Mouse (Mus musculus): ENCODE data around the gene Pcgf2.
A peak's percentile ranks its signal among the peaks of the same experiment; 100 is the strongest.
"Not testable (repeated sequence)": the region's sequence is repeated elsewhere in the genome, so short reads cannot be mapped to it uniquely, and the experiment has no call there.

Pcgf2 gene

DNA sequence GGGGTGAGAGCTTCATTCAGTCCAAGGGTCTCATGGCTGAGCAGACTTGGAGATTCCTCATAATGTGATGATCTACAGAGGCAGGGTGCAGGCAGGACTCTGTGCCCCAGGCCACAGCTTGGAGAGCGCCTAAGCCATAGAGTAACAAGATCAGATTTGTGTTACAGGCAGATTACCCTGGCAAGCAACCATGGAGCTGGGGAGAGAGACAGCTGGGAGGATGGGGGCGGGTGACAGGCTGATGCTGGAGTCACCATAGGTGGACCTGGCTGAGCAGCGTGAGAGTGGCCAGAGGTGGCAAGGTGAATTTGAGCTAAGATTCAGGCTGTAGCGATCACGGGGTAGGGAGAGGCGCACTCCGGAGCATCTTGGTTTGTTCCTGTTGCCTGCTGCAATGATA, 32.1 kb downstream of the Pcgf2 start:
- no peak for DNase-seq (ENCODE audit: low spot score)

GRCm38 (mm10) chr11:97666794-97667193, 33.5 kb downstream of the Pcgf2 start:
- DNase-seq (ENCODE audit: low spot score), result no peak

DNA sequence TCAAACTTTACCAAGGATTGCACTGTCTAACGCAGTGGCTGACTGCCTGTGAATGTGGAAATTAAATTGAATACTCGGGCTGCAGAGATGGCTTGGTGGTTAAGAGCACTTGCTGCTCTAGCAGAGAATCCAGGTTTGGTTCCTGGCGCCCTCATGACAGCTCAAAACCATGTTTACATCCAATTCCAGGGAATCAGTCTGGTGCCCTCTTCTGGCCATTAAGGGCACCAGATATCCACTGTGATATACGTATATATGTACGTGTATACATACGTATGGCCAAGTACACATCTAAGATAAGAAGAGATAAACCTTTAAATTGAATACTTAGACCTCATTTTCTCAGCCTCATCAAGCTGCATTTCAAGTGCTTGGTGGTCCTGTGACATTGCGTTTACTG, 34.1 kb downstream of the Pcgf2 start:
- no peak for DNase-seq (ENCODE audit: low spot score)

GRCm38 (mm10) chr11:97665431-97665830, 34.9 kb downstream of the Pcgf2 start:
- DNase-seq (ENCODE audit: low spot score), result no peak

DNA sequence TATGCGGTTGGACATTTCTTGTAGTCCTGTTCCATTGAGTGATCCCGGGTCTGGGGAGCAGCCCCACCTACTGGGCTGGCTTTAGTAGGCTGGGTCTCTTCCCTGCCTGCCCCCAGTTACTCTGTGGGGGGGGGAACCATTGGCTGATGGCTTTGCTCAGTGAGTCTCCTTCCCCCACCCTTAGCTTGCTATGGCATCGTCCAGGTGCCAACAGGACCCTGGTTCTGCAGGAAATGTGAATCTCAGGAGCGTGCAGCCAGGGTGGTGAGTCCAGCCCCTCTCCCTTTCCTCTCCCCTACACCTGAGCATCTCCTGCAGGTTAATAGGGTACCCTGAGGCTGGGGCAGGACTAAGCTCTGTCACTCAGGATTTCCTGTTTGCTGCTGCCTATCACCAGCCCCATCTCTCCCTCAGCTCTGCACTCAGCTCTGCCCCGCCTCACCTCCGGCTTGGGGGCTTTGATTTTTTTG, 35.5 kb downstream of the Pcgf2 start:
- DNase-seq (ENCODE audit: low spot score), result no peak

- DNase-seq (ENCODE audit: low spot score), result no peak
Observed at GRCm38 (mm10) chr11:97664339-97664665, 36.0 kb downstream of the Pcgf2 start.

DNA sequence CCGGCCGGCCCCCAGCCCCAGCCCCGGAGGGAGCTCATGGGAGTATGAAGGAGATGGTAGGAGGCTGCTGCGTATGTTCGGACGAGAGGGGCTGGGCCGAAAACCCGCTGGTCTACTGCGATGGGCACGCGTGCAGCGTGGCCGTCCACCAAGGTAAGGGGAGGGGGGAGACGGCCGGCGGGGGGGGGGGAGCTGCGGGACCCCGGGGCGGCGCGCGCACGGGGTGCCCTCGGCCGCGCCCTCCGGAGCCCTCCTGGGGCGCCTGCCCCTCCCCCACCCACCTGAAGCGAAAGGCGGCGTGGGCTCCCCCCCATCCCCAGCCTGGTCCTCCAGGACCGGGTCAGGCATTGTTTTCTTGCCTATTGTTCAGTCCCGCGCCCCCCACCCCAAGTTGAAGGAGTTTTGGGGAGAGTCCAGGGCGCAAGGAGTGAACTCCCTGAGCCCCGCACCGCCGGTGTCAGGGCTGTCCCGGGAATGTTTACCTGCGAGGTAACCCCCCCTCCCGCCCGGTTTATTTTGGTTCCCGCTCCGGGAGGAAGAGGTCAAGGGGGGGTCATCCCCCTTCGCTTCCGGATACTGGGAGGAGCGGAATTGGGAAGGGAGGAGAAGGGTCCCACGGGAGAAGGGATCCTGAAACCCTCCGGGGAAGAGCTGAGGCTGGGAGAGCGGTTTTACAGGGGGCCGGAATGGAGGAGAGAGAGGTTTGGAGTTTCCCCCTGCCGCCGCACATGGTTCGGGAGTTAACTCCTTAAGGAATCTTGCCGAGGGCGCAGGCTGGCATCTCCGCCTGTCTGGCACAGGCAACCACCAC, 36.6 kb downstream of the Pcgf2 start:
- DNase-seq (ENCODE audit: low spot score), result no peak

DNA sequence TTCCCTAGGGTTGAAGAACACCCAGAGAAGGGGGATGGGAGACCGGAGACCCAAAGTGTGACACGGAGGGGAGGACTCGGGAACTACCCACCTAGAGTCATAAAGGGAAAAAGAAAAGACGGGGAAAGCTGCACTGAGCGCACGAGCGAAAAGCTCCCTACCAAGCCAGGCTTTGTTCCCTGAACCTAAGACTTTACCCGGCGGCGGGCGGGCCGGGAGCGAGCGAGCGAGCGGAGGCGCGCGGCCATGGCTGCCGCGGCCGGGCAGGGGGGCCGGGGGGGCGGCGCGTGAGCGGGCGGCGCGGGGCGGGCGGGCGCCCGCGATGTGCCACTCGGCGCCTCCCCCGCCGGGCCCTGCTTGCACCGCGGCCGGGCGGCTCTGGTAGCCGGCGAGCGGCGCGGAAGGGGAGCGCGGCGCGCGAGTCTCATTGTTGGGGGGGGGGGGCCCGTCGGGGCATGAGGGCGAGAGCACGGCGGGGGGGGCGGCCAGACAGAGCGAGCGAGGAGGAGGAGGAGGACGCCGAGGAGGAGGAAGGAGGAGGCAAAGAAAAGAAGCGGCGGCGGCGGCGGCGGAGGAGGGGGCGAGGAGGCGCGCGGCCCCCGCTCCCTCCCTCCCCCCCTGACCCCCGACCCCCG, 37.3 kb downstream of the Pcgf2 start, which contains the start of gene Mllt6:
Gene Mllt6 (plus strand): TSS at position 522 of the 635 bp plus-strand sequence.
- peak; percentile 35 for DNase-seq (ENCODE audit: low spot score)

DNA sequence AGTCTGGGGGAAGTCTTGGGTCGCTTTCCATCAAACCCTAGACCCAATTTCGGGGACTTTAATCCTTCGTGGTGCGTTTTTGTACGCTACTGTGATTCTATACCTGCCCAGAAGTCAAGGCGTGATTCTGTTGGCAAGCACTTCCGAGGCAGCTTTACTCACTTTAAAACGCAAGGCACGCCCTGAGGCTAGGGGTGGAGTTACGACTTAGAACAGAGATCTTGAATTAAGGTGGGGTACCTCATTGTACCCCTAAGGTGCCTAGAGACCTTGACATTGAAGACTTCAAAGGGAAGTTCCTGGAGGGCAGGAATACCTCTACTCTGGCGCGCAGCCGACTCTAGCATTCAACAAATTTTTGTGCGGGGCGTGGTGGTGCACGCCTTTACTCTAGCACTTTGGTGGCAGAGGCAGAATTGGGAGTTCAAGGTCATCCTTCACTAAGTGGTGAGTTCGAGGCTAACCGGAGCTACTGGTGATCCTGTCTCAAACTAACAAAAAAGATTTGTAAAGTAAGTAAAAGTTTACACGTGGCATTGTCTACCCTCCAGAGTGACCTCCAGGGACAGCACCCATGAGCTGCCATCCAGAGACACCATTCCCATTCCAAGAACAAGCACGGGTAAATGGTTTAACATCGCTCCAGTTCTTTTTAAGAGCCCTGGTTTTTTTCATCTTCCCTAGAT, 37.9 kb downstream of the Pcgf2 start:
- no peak for DNase-seq (ENCODE audit: low spot score)

DNA sequence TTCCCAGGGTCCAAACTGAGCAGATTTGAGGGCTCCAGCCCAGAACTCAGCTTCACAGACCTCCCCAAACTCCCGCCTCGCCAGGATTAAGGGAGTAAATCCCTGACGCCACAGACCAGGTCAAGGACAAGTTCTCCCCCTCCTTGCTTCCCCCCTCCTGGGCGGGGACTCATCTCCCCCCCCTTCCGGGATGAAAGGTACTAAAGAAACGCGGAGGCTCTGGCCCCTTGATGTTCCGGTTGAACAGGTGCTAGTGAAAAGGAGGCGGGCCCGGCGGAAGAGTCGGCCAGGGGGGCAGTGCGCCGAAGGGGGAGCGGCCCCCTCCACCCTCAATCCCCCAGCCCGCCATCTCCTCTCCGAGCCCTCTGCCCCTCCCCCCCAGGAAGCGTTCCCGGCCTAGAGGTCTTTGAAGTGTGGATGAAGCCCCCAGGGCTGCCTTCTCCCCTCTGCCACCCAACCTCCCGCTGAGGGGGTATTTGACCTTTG, 38.6 kb downstream of the Pcgf2 start:
- no peak for DNase-seq (ENCODE audit: low spot score)

- DNase-seq (ENCODE audit: low spot score), result no peak
Observed at GRCm38 (mm10) chr11:97660734-97661647, 39.3 kb downstream of the Pcgf2 start.

DNA sequence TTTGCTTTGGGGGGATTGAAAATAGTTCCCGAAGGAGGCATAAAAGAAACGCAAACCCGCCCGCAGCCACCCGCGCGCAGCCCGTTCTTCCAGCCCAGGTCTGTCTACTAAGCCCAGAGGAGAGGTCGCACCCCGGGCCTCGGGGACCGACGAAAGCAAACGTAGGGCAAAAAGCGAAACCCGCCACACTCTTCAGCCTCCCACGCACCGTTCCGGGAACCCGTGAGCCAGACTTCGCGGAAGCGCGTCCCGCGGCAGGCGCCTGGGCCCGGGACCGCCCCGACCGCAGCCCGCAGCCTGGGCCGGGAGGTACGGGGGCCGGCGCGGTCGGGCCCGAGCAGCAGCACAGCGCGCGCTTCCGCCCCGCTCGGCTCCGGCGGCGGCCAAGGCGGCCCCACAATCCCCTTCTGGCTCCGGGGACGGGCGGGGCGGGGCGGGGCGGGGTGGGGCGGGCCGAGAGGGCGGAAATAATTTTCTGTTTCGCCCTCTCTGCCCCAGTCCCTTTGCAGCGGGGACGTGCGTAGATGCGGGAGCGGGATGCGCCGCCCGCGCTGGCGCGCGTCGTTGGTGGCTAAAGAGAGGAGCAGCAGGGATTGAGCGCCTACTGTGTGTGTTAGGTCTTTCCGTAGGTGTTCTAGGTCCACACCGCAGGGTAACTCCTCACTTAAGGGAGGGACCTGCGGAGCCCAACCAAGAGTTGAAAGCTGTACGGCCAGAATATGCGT, 40.1 kb downstream of the Pcgf2 start:
- no peak for DNase-seq (ENCODE audit: low spot score)

DNA sequence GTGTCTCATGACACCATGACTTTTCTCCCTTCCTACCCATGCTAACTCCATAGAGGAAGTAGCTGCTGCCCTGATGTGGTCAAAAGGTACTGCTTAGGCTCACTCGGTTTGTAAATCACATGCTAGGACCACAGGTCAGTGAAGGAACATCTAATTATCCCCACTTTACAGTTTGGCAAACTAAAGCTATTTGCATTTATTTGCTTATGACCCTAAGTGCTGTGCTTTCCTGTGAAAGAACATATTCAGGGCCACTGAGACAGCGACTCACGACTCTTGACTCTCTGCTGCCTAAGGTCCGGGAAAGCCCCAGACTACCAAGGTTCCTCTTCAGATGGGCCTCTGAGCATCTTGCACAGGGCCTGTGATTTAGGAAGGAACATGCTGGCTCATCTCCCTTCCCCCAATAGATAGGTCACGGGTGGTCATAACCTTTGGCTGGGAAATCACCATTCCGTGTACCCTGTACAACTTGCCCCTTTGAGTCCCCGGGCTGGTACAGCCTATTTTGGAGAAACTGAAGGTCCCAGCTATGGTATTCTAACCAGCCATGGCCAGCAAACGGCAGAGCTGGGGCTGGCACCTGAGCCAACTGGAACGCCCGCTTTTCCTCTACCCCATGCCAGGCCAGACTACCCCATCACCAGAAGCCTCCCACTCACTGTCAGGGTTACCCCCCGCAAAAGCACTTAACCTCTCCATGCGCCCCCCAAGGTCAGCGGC, 40.9 kb downstream of the Pcgf2 start:
- DNase-seq (ENCODE audit: low spot score), result no peak

DNA sequence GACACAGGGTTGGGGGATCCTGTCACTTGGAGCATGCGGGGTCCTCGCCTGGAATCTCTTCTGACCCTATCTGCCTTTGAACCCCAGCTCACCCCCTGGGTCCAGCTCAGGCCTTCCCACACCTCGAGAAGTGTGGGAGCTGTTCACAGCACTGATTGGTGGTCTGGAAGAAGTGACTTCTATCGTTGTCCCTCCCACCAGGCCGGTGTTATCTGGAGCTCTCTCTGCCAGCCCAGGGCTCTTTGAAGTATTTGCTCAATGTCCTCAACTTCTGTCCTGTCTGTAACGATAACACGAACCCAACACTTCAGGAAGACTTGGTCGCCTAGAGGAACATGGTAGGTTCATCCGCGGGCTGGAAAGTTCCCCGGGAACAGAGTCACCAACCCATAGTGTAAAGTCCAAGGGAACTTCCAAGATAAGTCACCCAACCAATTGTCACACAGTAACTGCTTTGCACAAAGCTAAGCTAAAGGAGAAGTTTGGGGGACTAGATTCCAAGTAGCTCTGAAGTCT, 41.5 kb downstream of the Pcgf2 start:
- DNase-seq (ENCODE audit: low spot score), result no peak

DNA sequence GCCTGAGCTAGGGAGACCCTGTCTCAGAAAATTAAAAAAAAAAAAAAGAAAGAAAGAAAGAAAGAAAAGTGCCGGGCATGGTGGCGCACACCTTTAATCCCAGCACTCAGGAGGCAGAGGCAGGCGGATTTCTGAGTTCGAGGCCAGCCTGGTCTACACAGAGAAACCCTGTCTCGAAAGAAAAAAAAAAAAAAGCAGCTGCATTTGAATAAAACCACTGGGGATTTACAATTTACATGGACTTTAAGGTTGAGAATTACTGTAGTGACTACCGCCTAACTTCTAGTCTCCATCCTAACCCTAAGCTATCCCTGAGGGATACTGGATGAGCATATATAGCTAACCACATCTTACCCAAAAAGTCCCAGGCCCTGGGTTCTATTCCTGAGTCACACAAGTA, 42.3 kb downstream of the Pcgf2 start:
- not testable (repeated sequence) for DNase-seq (ENCODE audit: low spot score)

DNA sequence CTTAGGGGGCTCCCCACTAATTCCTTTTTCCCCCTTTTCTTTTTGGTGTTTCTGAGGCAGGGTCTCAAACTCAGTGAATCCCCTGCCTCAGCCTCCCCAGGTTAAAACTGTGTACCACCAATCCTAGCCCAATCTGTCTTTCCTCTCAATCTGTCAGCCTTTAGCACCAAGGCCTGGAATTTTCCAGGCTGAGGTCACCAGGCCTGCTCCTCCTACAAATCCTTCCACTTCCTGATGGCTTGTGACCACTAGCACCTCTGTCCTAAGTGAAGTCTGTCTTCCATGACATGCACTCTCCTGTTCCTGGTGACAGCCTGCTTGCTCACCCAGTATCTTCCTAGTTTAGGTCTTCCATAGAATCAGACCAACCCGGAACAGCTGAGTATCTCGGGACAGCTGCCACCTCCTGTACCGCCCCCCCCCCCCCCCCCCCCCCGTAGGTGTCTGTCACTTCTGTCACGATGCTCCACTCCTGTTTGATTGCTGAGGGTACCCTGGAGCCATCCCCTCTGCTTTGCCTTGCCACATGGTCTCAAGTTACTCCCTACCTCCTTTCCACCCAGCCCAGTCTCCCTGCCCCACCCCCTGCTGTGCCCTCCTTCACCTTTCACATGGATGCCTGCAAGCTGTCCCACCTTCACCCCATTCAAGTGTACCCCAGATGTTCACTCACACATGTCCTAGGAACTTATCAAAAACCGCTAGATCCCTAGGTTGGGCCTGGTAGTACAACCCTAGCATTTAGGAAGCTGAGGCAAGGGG, 42.9 kb downstream of the Pcgf2 start:
- no peak for DNase-seq (ENCODE audit: low spot score)

GRCm38 (mm10) chr11:97656269-97656971, 43.9 kb downstream of the Pcgf2 start:
- DNase-seq (ENCODE audit: low spot score), result no peak

GRCm38 (mm10) chr11:97654210-97654609, 46.1 kb downstream of the Pcgf2 start:
- DNase-seq (ENCODE audit: low spot score), result no peak

DNA sequence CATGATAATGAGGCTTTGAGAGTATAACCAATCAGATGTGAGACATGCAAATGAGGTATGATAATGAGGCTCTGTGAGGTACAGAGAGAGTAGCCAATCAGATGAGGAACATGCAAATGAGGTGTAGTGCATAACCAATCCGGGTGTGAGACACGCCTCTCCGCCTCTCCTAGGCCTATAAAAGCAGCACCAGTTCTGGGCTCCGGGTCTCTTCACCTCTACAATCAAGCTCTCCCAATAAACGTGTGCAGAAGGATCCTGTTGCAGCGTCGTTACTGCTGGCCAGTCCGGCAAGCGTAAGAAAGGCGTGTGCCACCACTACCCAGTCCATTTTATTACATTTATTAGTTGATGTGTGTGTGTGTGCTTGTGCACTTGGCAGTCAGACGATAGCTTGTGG, 46.9 kb downstream of the Pcgf2 start:
- DNase-seq (ENCODE audit: low spot score), result not testable (repeated sequence)
